Mouse (Mus musculus) CH12.LX (cell line): ENCODE data around the gene Magi2. TPM values are rescaled to one million over a fixed set of nuclear protein-coding genes. Genes with fewer than 3 reads are reported as not detected.
A peak's percentile ranks its signal among the peaks of the same experiment; 100 is the strongest.

Source experiments
- DNase-seq: peaks from one replicate; pipeline ENCODE4 v3.0.0-alpha.2; 2013; ENCODE audit errors: extremely low read depth
- H3K27ac ChIP-seq: 2 replicates; pipeline ENCODE4 v1.5.1; 2012; ENCODE audit warnings: low read depth, mild to moderate bottlenecking, control low read depth, moderate library complexity; ENCODE audit not compliant: insufficient read depth
- H3K27me3 ChIP-seq: replicated peaks from 2 replicates; pipeline ENCODE3; 2012; ENCODE audit warnings: inconsistent platforms
- H3K36me3 ChIP-seq, 2 experiments: replicated peaks in 1 of 2; 2 replicates each; pipeline versions ENCODE3 to v1.6.1; 2012; ENCODE audit warnings: inconsistent platforms in 1 of 2, low read length in 1 of 2, mild to moderate bottlenecking in 1 of 2, mixed read lengths in 1 of 2, moderate library complexity in 1 of 2; ENCODE audit not compliant: control insufficient read depth in 1 of 2, insufficient read depth in 1 of 2
- H3K4me1 ChIP-seq, 2 experiments: 2 replicates each; pipeline ENCODE4 v1.6.1; 2012; ENCODE audit warnings: inconsistent platforms in 1 of 2, moderate library complexity in 1 of 2; ENCODE audit not compliant: insufficient read depth in 2 of 2, control insufficient read depth in 1 of 2
- H3K4me2 ChIP-seq: 2 replicates; pipeline ENCODE4 v1.6.1; 2012; ENCODE audit warnings: low read depth, mild to moderate bottlenecking, control low read depth; ENCODE audit not compliant: poor library complexity, insufficient read depth, severe bottlenecking
- H3K4me3 ChIP-seq, 3 experiments: fragments of 150-350 bp in 1 of 3; sonication (generic) in 1 of 3; replicated peaks in 1 of 3; 2 replicates each; pipeline versions ENCODE3 to v1.5.1; 2011 to 2012; ENCODE audit warnings: low read depth in 2 of 3, low read length in 2 of 3, mild to moderate bottlenecking in 2 of 3, moderate library complexity in 2 of 3, control low read depth in 1 of 3, improper control_type of control experiment in 1 of 3, inconsistent platforms in 1 of 3, mixed read lengths in 1 of 3; ENCODE audit not compliant: poor library complexity in 1 of 3
- H3K79me2 ChIP-seq: replicated peaks from 2 replicates; pipeline ENCODE4 v1.6.1; 2012; ENCODE audit warnings: mild to moderate bottlenecking, moderate library complexity; ENCODE audit not compliant: control insufficient read depth, poor library complexity, insufficient read depth, severe bottlenecking; ENCODE audit errors: extremely low read depth
- H3K9ac ChIP-seq: 2 replicates; pipeline ENCODE4 v1.6.1; 2012; ENCODE audit warnings: low read depth, mild to moderate bottlenecking, control low read depth, moderate library complexity; ENCODE audit not compliant: insufficient read depth
- H3K9me3 ChIP-seq: replicated peaks from 2 replicates; pipeline ENCODE3; 2012; ENCODE audit warnings: low read length, inconsistent platforms, mixed read lengths
- CHD2 ChIP-seq: IDR thresholded peaks from 2 replicates; pipeline ENCODE4 v1.6.1; 2011; ENCODE audit warnings: low read length, improper control_type of control experiment
- CTCF ChIP-seq, 2 experiments: IDR thresholded peaks in 1 of 2; conservative IDR thresholded peaks in 1 of 2; 2 replicates each; pipeline ENCODE4 v1.5.1; 2011 to 2012; ENCODE audit warnings: low read depth in 2 of 2, low read length in 2 of 2, improper control_type of control experiment in 1 of 2, inconsistent platforms in 1 of 2, mild to moderate bottlenecking in 1 of 2, moderate library complexity in 1 of 2
- ETS1 ChIP-seq: conservative IDR thresholded peaks from 2 replicates; pipeline ENCODE4 v1.6.1; 2012; ENCODE audit warnings: low read depth, mild to moderate bottlenecking, inconsistent platforms, low read length, improper control_type of control experiment, moderate library complexity
- GABPA ChIP-seq: IDR thresholded peaks from 2 replicates; pipeline ENCODE4 v1.6.1; 2012; ENCODE audit warnings: low read depth, low read length, improper control_type of control experiment, inconsistent platforms; ENCODE audit not compliant: insufficient replicate concordance
- HCFC1 ChIP-seq: IDR thresholded peaks from 2 replicates; pipeline ENCODE4 v1.6.1; 2012; ENCODE audit warnings: low read depth, mild to moderate bottlenecking, inconsistent platforms, low read length, improper control_type of control experiment
- KAT2A ChIP-seq: IDR thresholded peaks from 2 replicates; pipeline ENCODE4 v1.6.1; 2012; ENCODE audit warnings: low read length, improper control_type of control experiment, inconsistent platforms; ENCODE audit not compliant: insufficient replicate concordance
- MAFK ChIP-seq: IDR thresholded peaks from 2 replicates; pipeline ENCODE4 v1.6.1; 2011; ENCODE audit warnings: low read length, improper control_type of control experiment; ENCODE audit not compliant: insufficient replicate concordance
- MAX ChIP-seq: IDR thresholded peaks from 2 replicates; pipeline ENCODE4 v1.6.1; 2011; ENCODE audit warnings: low read length, improper control_type of control experiment
- MAZ ChIP-seq: IDR thresholded peaks from 2 replicates; pipeline ENCODE4 v1.6.1; 2012; ENCODE audit warnings: low read depth, mild to moderate bottlenecking, inconsistent platforms, low read length, improper control_type of control experiment, moderate library complexity
- MXI1 ChIP-seq: IDR thresholded peaks from 2 replicates; pipeline ENCODE4 v1.6.1; 2011; ENCODE audit warnings: mild to moderate bottlenecking, low read depth, low read length, improper control_type of control experiment
- POLR2A ChIP-seq: IDR thresholded peaks from 2 replicates; pipeline ENCODE4 v1.6.1; 2011; ENCODE audit warnings: low read depth, mild to moderate bottlenecking, improper control_type of control experiment, low read length
- RAD21 ChIP-seq: IDR thresholded peaks from 2 replicates; pipeline ENCODE4 v1.6.1; 2011; ENCODE audit warnings: low read depth, mild to moderate bottlenecking, low read length, improper control_type of control experiment, moderate library complexity
- RCOR1 ChIP-seq: conservative IDR thresholded peaks from 2 replicates; pipeline ENCODE4 v1.6.1; 2012; ENCODE audit warnings: low read depth, mild to moderate bottlenecking, inconsistent platforms, low read length, improper control_type of control experiment
- SMC3 ChIP-seq: IDR thresholded peaks from 2 replicates; pipeline ENCODE4 v1.6.1; 2011; ENCODE audit warnings: low read depth, low read length, improper control_type of control experiment
- UBTF ChIP-seq: IDR thresholded peaks from 2 replicates; pipeline ENCODE4 v1.6.1; 2012; ENCODE audit warnings: low read depth, mild to moderate bottlenecking, inconsistent platforms, low read length, improper control_type of control experiment, moderate library complexity
- ZC3H11A ChIP-seq: IDR thresholded peaks from 2 replicates; pipeline ENCODE4 v1.6.1; 2012; ENCODE audit warnings: low read depth, mild to moderate bottlenecking, inconsistent platforms, low read length, improper control_type of control experiment
- ZNF384 ChIP-seq: IDR thresholded peaks from 2 replicates; pipeline ENCODE4 v1.6.1; 2012; ENCODE audit warnings: low read depth, low read length, improper control_type of control experiment, inconsistent platforms
- dilution Hi-C: fragments of 300-500 bp; cut with MboI; formaldehyde crosslinking; loops from 2 replicates; pipeline ENCODE4 v1.14.3; 2020; ENCODE audit warnings: low sequenced_read_pairs; ENCODE audit not compliant: extremely low pct_unique_long_range_greater_than_20kb, extremely low pct_ligation_motif_present
- in situ Hi-C: fragments of 300-500 bp; cut with MboI; formaldehyde crosslinking; loops from 3 replicates; pipeline ENCODE4 v1.14.3; 2019; ENCODE audit warnings: low sequenced_read_pairs, low pct_ligation_motif_present, low pct_unique_long_range_greater_than_20kb, mixed read lengths
- polyA plus RNA-seq: library from polyadenylated mRNA; unstranded; fragments of >175 nt; gene quantifications from 2 replicates; pipeline ENCODE4 v1.2.1, GENCODE M21; 2012; ENCODE audit warnings: low read depth; ENCODE audit not compliant: insufficient read length
- total RNA-seq, 2 experiments: library from RNA; depleted of rRNA; stranded (reverse); fragments of 300-350 nt in 1 of 2; fragments of >200 nt in 1 of 2; gene quantifications; 2 replicates each; pipeline ENCODE4 v1.2.3; 2012 to 2014

Magi2 gene
- total and polyA plus RNA-seq, 3 experiments, result 0.37 to 0.63 (median 0.42) TPM

DNA sequence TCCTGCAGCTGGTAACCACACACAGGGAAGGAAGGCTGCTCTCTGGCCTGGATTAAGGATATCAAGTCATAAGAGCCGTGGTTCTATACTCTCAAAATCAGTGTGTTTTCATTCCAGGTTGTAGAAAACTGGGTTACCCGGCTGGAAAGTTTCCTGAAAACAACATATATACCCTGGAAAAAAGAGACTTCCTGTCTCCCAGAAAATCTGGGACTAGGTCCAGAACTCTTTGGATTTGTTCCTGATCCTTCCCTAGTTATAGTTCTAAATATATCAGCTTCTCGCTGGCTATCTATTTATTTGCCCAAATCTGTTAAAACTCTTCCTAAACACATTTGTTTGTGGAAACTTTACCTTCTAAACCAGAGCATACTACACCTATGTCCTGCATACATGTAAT lies 274.2 kb downstream of the Magi2 start:
- Histone ChIP-seq H3K79me2 (no peaks in the 10 kb centered on the region), H3K36me3 (no peaks in the 10 kb centered on the region), H3K9me3 (no peaks in the 10 kb centered on the region), H3K27ac (no peak overlapping the region), H3K9ac (no peak overlapping the region), H3K27me3 (no peaks in the 10 kb centered on the region), H3K4me2 (no peak overlapping the region), H3K4me3 (no peak overlapping the region), H3K4me1 (no peaks in the 10 kb centered on the region; a peak in 1 of 4 replicates)
- in situ Hi-C loops (no loop called here), dilution Hi-C loops (no loop called here)
- TF ChIP-seq RAD21, result no peak
- no peak for TF ChIP-seq ETS1
- no peak for TF ChIP-seq ZC3H11A
- no peak for TF ChIP-seq MAZ
- no peak for TF ChIP-seq CTCF (conservative IDR thresholded peaks at IDR 0.05 in 1 of 2, IDR thresholded peaks at IDR 0.05 in 1 of 2; ENCODE audit: low read depth in 2 of 2, low read length in 2 of 2)
- TF ChIP-seq RCOR1, result no peak
- TF ChIP-seq UBTF, result no peak
- no peak for TF ChIP-seq SMC3
- TF ChIP-seq MAX, result no peak
- TF ChIP-seq HCFC1, result no peak
- no peak for TF ChIP-seq GABPA
- TF ChIP-seq POLR2A, result no peak
- TF ChIP-seq MAFK, result no peak
- no peak for TF ChIP-seq MXI1
- no peak for DNase-seq

- H3K27ac ChIP-seq, result no peak overlapping the region
- in situ Hi-C loops, result no loop called here
- DNase-seq, result peak; percentile 48
- no peaks in the 10 kb centered on the region for H3K9me3 ChIP-seq
- no peak overlapping the region for H3K4me3 ChIP-seq
- H3K4me1 ChIP-seq, result peaks cover 0 to 11% of the 10 kb centered on the region in 2 experiments; a peak in 2 of 4 replicates
- TF ChIP-seq KAT2A, result no peak
- TF ChIP-seq ZNF384, result peak; percentile 48
- TF ChIP-seq SMC3, result peak; percentile 72
- peak; percentile 37 for TF ChIP-seq ZC3H11A
- peak; percentile 86 for TF ChIP-seq RAD21
- no peak for TF ChIP-seq CHD2
- peak in 1 of 2 experiments; percentile 79; a peak in 2 of 4 replicates for TF ChIP-seq CTCF (conservative IDR thresholded peaks at IDR 0.05 in 1 of 2, IDR thresholded peaks at IDR 0.05 in 1 of 2; ENCODE audit: low read depth in 2 of 2, low read length in 2 of 2)
- TF ChIP-seq, all 38 proteins: peak for 5
- Histone ChIP-seq H3K4me2 (no peak overlapping the region), H3K9ac (no peak overlapping the region), H3K36me3 (no peaks in the 10 kb centered on the region), H3K27me3 (no peaks in the 10 kb centered on the region), H3K79me2 (no peaks in the 10 kb centered on the region)
- dilution Hi-C loops, result no loop called here
These were observed 295.3 kb downstream of the Magi2 start for GRCm38 (mm10) chr5:19522168-19522567.
